Mouse (Mus musculus): ENCODE data around the gene Gm11559. TPM values are rescaled to one million over a fixed set of nuclear protein-coding genes. Genes with fewer than 3 reads are reported as not detected.
"Not testable (repeated sequence)": the region's sequence is repeated elsewhere in the genome, so short reads cannot be mapped to it uniquely, and the experiment has no call there.

Gene Gm11559
- polyA plus RNA-seq (2014; fragmentation: Nextera tagmentation; extraction: Ambion mirVana), result not detected in 2 replicates

GRCm38 (mm10) chr11:99864176-99864575, at the start of gene Gm11559:
TSS of gene Gm11559 (plus strand) at chr11:99864476.
- not testable (repeated sequence) for H3K4me1 ChIP-seq (ENCODE audit: control insufficient read depth, insufficient read depth, low read length); H3K4me3 ChIP-seq (ENCODE audit: low read depth, low read length); H3K27me3 ChIP-seq (ENCODE audit: control insufficient read depth, insufficient read depth, low read length); H3K27ac ChIP-seq (ENCODE audit: low read depth, low read length); H3K9me3 ChIP-seq (replicated peaks; ENCODE audit: control insufficient read depth, low read length); H3K4me2 ChIP-seq; H3K36me3 ChIP-seq (ENCODE audit: control insufficient read depth, insufficient read depth, low read length); H3K9ac ChIP-seq (ENCODE audit: low read depth, low read length); ATAC-seq (replicated peaks; ENCODE audit: insufficient number of reproducible peaks, low FRiP score, low TSS enrichment)
- WGBS (ENCODE audit: insufficient replicate concordance), result 51% methylated on average over 1 of the region's 1 CpGs

GRCm38 (mm10) chr11:99815566-99815965, 48.7 kb upstream of the Gm11559 start, which contains the start of gene Gm11564:
TSS of gene Gm11564 (minus strand) at chr11:99815666.
- H3K9me3 ChIP-seq (replicated peaks; ENCODE audit: control insufficient read depth, low read length); H3K4me1 ChIP-seq (ENCODE audit: control insufficient read depth, insufficient read depth, low read length); H3K9ac ChIP-seq (ENCODE audit: low read depth, low read length); H3K36me3 ChIP-seq (ENCODE audit: control insufficient read depth, insufficient read depth, low read length); H3K27me3 ChIP-seq (ENCODE audit: control insufficient read depth, insufficient read depth, low read length); H3K4me2 ChIP-seq; H3K27ac ChIP-seq (ENCODE audit: low read depth, low read length); ATAC-seq (replicated peaks; ENCODE audit: insufficient number of reproducible peaks, low FRiP score, low TSS enrichment); H3K4me3 ChIP-seq (ENCODE audit: low read depth, low read length): not testable (repeated sequence)
- WGBS (ENCODE audit: insufficient replicate concordance), result 81% methylated on average over 2 of the region's 2 CpGs

DNA sequence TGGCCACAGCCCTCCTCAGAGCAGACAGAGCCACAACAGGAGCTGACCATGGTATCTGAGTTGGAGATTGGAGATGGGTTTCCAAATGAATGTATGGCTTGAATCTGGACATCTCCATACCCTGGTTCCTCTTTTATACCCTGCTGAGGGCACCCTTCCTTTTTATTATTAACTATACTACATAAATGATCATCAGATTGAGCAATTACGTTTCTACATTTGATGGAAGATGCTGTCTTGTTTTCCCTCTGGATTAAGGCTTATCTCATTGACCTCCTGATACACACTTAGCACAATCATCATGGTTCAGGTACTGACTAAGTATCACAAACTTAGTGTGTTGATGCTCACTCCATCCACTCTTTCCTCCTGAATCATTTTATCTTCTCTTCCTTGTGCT, 26.3 kb upstream of the Gm11559 start, which contains the start of gene 2300003K06Rik:
TSS of gene 2300003K06Rik (minus strand) at position 101 of the 400 bp plus-strand sequence.
- H3K4me3 ChIP-seq (ENCODE audit: low read depth, low read length), result no peak within 1 kb of the TSS
- H3K9me3 ChIP-seq (replicated peaks; ENCODE audit: control insufficient read depth, low read length), result no peaks in the 10 kb centered on the region
- no peaks in the 10 kb centered on the region for H3K27me3 ChIP-seq (ENCODE audit: control insufficient read depth, insufficient read depth, low read length)
- H3K4me1 ChIP-seq (ENCODE audit: control insufficient read depth, insufficient read depth, low read length), result no peaks in the 10 kb centered on the region
- H3K9ac ChIP-seq (ENCODE audit: low read depth, low read length), result no peak within 1 kb of the TSS
- ATAC-seq (replicated peaks; ENCODE audit: insufficient number of reproducible peaks, low FRiP score, low TSS enrichment), result no peak
- H3K4me2 ChIP-seq, result no peak within 1 kb of the TSS
- WGBS (ENCODE audit: insufficient replicate concordance), result 71% methylated on average over 1 of the region's 1 CpGs
- H3K36me3 ChIP-seq (ENCODE audit: control insufficient read depth, insufficient read depth, low read length), result no peaks in the 10 kb centered on the region
- no peak within 1 kb of the TSS for H3K27ac ChIP-seq (ENCODE audit: low read depth, low read length)

GRCm38 (mm10) chr11:99842185-99842584, 22.1 kb upstream of the Gm11559 start:
- no peaks in the 10 kb centered on the region for H3K9me3 ChIP-seq (replicated peaks; ENCODE audit: control insufficient read depth, low read length)
- no peaks in the 10 kb centered on the region for H3K36me3 ChIP-seq (ENCODE audit: control insufficient read depth, insufficient read depth, low read length)
- no peak overlapping the region for H3K4me3 ChIP-seq (ENCODE audit: low read depth, low read length)
- H3K4me2 ChIP-seq, result no peak overlapping the region
- H3K9ac ChIP-seq (ENCODE audit: low read depth, low read length), result no peak overlapping the region
- H3K27ac ChIP-seq (ENCODE audit: low read depth, low read length), result no peak overlapping the region
- H3K27me3 ChIP-seq (ENCODE audit: control insufficient read depth, insufficient read depth, low read length), result no peaks in the 10 kb centered on the region
- no peak for ATAC-seq (replicated peaks; ENCODE audit: insufficient number of reproducible peaks, low FRiP score, low TSS enrichment)
- no peaks in the 10 kb centered on the region for H3K4me1 ChIP-seq (ENCODE audit: control insufficient read depth, insufficient read depth, low read length)
- 67% methylated on average over 1 of the region's 1 CpGs for WGBS (ENCODE audit: insufficient replicate concordance)

- 80% methylated on average over 2 of the region's 2 CpGs for WGBS (ENCODE audit: insufficient replicate concordance)
Observed at GRCm38 (mm10) chr11:99846746-99847145, 17.5 kb upstream of the Gm11559 start.

GRCm38 (mm10) chr11:99851508-99851907, 12.8 kb upstream of the Gm11559 start, which contains the start of gene Krtap4-16:
TSS of gene Krtap4-16 (minus strand) at chr11:99851608.
- Histone ChIP-seq H3K27me3 (ENCODE audit: control insufficient read depth, insufficient read depth, low read length) (no peaks in the 10 kb centered on the region), H3K4me3 (ENCODE audit: low read depth, low read length) (no peak within 1 kb of the TSS), H3K9ac (ENCODE audit: low read depth, low read length) (no peak within 1 kb of the TSS), H3K4me1 (ENCODE audit: control insufficient read depth, insufficient read depth, low read length) (no peaks in the 10 kb centered on the region), H3K4me2 (no peak within 1 kb of the TSS), H3K27ac (ENCODE audit: low read depth, low read length) (no peak within 1 kb of the TSS), H3K36me3 (ENCODE audit: control insufficient read depth, insufficient read depth, low read length) (no peaks in the 10 kb centered on the region), H3K9me3 (replicated peaks; ENCODE audit: control insufficient read depth, low read length) (no peaks in the 10 kb centered on the region)
- no peak for ATAC-seq (replicated peaks; ENCODE audit: insufficient number of reproducible peaks, low FRiP score, low TSS enrichment)

More at GRCm38 (mm10) chr11:99846746-99847145, 17.5 kb upstream of the Gm11559 start:
- no peak overlapping the region for H3K27ac ChIP-seq (ENCODE audit: low read depth, low read length)
- no peak overlapping the region for H3K9ac ChIP-seq (ENCODE audit: low read depth, low read length)
- no peaks in the 10 kb centered on the region for H3K36me3 ChIP-seq (ENCODE audit: control insufficient read depth, insufficient read depth, low read length)
- no peak overlapping the region for H3K4me3 ChIP-seq (ENCODE audit: low read depth, low read length)
- H3K9me3 ChIP-seq (replicated peaks; ENCODE audit: control insufficient read depth, low read length), result no peaks in the 10 kb centered on the region
- no peaks in the 10 kb centered on the region for H3K27me3 ChIP-seq (ENCODE audit: control insufficient read depth, insufficient read depth, low read length)
- ATAC-seq (replicated peaks; ENCODE audit: insufficient number of reproducible peaks, low FRiP score, low TSS enrichment), result no peak
- no peak overlapping the region for H3K4me2 ChIP-seq
- no peaks in the 10 kb centered on the region for H3K4me1 ChIP-seq (ENCODE audit: control insufficient read depth, insufficient read depth, low read length)

GRCm38 (mm10) chr11:99854121-99854520, 10.2 kb upstream of the Gm11559 start:
- 57% methylated on average over 3 of the region's 3 CpGs for WGBS (ENCODE audit: insufficient replicate concordance)
- H3K4me2 ChIP-seq, result no peak overlapping the region
- H3K4me1 ChIP-seq (ENCODE audit: control insufficient read depth, insufficient read depth, low read length), result no peaks in the 10 kb centered on the region
- no peaks in the 10 kb centered on the region for H3K36me3 ChIP-seq (ENCODE audit: control insufficient read depth, insufficient read depth, low read length)
- H3K9me3 ChIP-seq (replicated peaks; ENCODE audit: control insufficient read depth, low read length), result no peaks in the 10 kb centered on the region
- H3K4me3 ChIP-seq (ENCODE audit: low read depth, low read length), result no peak overlapping the region
- H3K27ac ChIP-seq (ENCODE audit: low read depth, low read length), result no peak overlapping the region
- ATAC-seq (replicated peaks; ENCODE audit: insufficient number of reproducible peaks, low FRiP score, low TSS enrichment), result no peak
- no peaks in the 10 kb centered on the region for H3K27me3 ChIP-seq (ENCODE audit: control insufficient read depth, insufficient read depth, low read length)
- H3K9ac ChIP-seq (ENCODE audit: low read depth, low read length), result no peak overlapping the region

DNA sequence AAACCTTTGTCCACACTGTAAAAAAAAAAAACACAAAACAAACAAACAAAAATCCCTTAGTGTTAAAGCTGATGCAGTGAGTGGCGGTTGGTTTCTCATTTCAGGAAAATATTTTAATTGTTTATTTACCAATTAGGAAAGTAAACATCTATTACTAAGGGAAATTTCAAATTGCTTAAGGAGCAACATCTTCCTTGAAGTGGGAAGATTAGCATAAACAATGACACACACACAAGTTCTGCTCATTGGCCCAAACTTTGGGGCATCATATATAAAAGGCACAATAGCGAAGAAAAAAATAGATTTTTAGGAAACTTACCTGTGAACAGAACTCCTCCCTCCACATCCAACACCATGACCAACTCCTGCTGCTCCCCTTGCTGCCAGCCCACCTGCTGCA, 6.7 kb upstream of the Gm11559 start, which contains the start of gene Gm11568:
TSS of gene Gm11568 (plus strand) at position 301 of the 400 bp plus-strand sequence.
- Histone ChIP-seq H3K4me1 (ENCODE audit: control insufficient read depth, insufficient read depth, low read length) (no peaks in the 10 kb centered on the region), H3K9ac (ENCODE audit: low read depth, low read length) (no peak within 1 kb of the TSS), H3K4me2 (no peak within 1 kb of the TSS), H3K9me3 (replicated peaks; ENCODE audit: control insufficient read depth, low read length) (no peaks in the 10 kb centered on the region), H3K4me3 (ENCODE audit: low read depth, low read length) (no peak within 1 kb of the TSS), H3K27ac (ENCODE audit: low read depth, low read length) (no peak within 1 kb of the TSS), H3K36me3 (ENCODE audit: control insufficient read depth, insufficient read depth, low read length) (no peaks in the 10 kb centered on the region), H3K27me3 (ENCODE audit: control insufficient read depth, insufficient read depth, low read length) (no peaks in the 10 kb centered on the region)
- WGBS (ENCODE audit: insufficient replicate concordance), result 73% methylated on average over 2 of the region's 2 CpGs
- ATAC-seq (replicated peaks; ENCODE audit: insufficient number of reproducible peaks, low FRiP score, low TSS enrichment), result no peak

DNA sequence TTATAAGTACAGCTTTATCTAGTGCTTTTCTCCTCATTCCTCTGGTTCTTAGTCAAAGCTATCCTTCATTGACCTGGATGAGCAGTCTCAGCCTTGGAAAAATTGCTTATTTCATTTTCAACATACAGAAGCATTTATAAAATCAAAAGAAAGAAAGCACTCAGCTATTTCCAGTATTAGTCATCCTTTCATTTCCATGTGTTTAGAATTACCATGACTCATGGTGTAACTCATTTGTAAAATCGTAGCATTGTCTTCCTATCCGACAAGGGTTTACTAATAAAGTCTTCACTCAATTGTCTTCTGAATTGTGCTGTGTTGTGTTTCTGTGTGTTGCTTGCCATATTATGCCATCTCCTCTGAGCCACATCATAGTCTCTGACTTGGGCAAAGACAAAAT, 5.5 kb upstream of the Gm11559 start:
- 80% methylated on average over 2 of the region's 2 CpGs for WGBS (ENCODE audit: insufficient replicate concordance)
- H3K9me3 ChIP-seq (replicated peaks; ENCODE audit: control insufficient read depth, low read length), result no peaks in the 10 kb centered on the region
- H3K36me3 ChIP-seq (ENCODE audit: control insufficient read depth, insufficient read depth, low read length), result no peaks in the 10 kb centered on the region
- no peaks in the 10 kb centered on the region for H3K4me1 ChIP-seq (ENCODE audit: control insufficient read depth, insufficient read depth, low read length)
- H3K27ac ChIP-seq (ENCODE audit: low read depth, low read length), result no peak overlapping the region
- no peak overlapping the region for H3K9ac ChIP-seq (ENCODE audit: low read depth, low read length)
- H3K4me3 ChIP-seq (ENCODE audit: low read depth, low read length), result no peak overlapping the region
- H3K27me3 ChIP-seq (ENCODE audit: control insufficient read depth, insufficient read depth, low read length), result no peaks in the 10 kb centered on the region
- H3K4me2 ChIP-seq, result no peak overlapping the region
- no peak for ATAC-seq (replicated peaks; ENCODE audit: insufficient number of reproducible peaks, low FRiP score, low TSS enrichment)
